Comparison of ENCODE assay signal across 9 mouse cellular contexts in genomic region chr1:36683810-36684467, GRCm38 (mm10). TPM values are rescaled to one million over a fixed set of nuclear protein-coding genes. Genes with fewer than 3 reads are reported as not detected.
DNase-seq lines count a peak whose midpoint lies in the region; ATAC-seq and TF ChIP-seq lines count a peak whose summit lies in the region.
"Had no signal": no experiment of that assay in that cellular context is flagged by ENCODE, and none has a peak within 500 bp of the region (broad histone marks: within the 10 kb centered on the region; RNA-seq: fewer than 3 reads in every experiment).

No protein-coding gene starts in this region.

- peak; percentile 79 for ATAC-seq in erythroblast, adult 5-6 weeks (replicated peaks; ENCODE audit: low FRiP score, poor library complexity, severe bottlenecking)
- peak; percentile 85; the same call in 1 of the 2 replicates for ATAC-seq in heart, embryonic 16.5 days (replicated peaks; ENCODE audit: extremely low read depth, insufficient read depth, low FRiP score)
- ATAC-seq in liver, embryonic 14.5 days (ENCODE audit: insufficient read depth) = peak; percentile 66; the same call in 1 of the 2 replicates
- peak; percentile 82 for ATAC-seq in neural tube, embryonic 13.5 days (ENCODE audit: low read depth)
- peak; percentile 85 for ATAC-seq in stomach, postnatal 0 days (ENCODE audit: low FRiP score, low TSS enrichment)

- H3K27ac ChIP-seq in bone marrow macrophage, adult 2 months (ENCODE audit: insufficient read depth, low read depth, low read length) = no peak overlapping the region
- no peak overlapping the region for H3K27ac ChIP-seq in heart, embryonic 16.5 days (ENCODE audit: low read length)
- H3K27ac ChIP-seq in liver, embryonic 14.5 days = no peak overlapping the region
- H3K27ac ChIP-seq in neural tube, embryonic 13.5 days (replicated peaks) = no peak overlapping the region
- H3K27ac ChIP-seq in stomach, postnatal 0 days (replicated peaks) = no peak overlapping the region
- H3K27ac ChIP-seq: embryonic facial prominence, embryonic 12.5 days had no signal

- TF ChIP-seq CTCF in bone marrow macrophage, adult 2 months (IDR thresholded peaks at IDR 0.05; ENCODE audit: low read depth, low read length) = peak; percentile 98
- peak; percentile 90 for TF ChIP-seq CTCF in liver, embryonic 14.5 days (IDR thresholded peaks at IDR 0.05; ENCODE audit: low read depth)
- TF ChIP-seq CTCF in stomach, postnatal 0 days (IDR thresholded peaks at IDR 0.05; ENCODE audit: low read depth) = peak; percentile 95

- no peak for TF ChIP-seq EP300 in liver, embryonic 14.5 days (IDR thresholded peaks at IDR 0.05; ENCODE audit: low read depth)
- no peak for TF ChIP-seq EP300 in stomach, postnatal 0 days (optimal IDR thresholded peaks at IDR 0.05)

- H3K4me2 ChIP-seq in heart, embryonic 16.5 days (ENCODE audit: low read depth, low read length) = no peak overlapping the region
- H3K4me2 ChIP-seq in liver, embryonic 14.5 days (ENCODE audit: low read depth) = no peak overlapping the region
- H3K4me2 ChIP-seq in neural tube, embryonic 13.5 days = no peak overlapping the region
- H3K4me2 ChIP-seq in stomach, postnatal 0 days (replicated peaks; ENCODE audit: low read depth) = no peak overlapping the region
- H3K4me2 ChIP-seq: embryonic facial prominence, embryonic 12.5 days had no signal

- H3K4me1 ChIP-seq in bone marrow macrophage, adult 2 months (ENCODE audit: control insufficient read depth, insufficient read depth, low read length) = no peaks in the 10 kb centered on the region
- H3K4me1 ChIP-seq in heart, embryonic 16.5 days (ENCODE audit: control insufficient read depth, insufficient read depth, low read length) = no peaks in the 10 kb centered on the region
- no peaks in the 10 kb centered on the region for H3K4me1 ChIP-seq in liver, embryonic 14.5 days (replicated peaks; ENCODE audit: control insufficient read depth in 2 of 2, insufficient read depth in 2 of 2, low read length in 1 of 2)
- H3K4me1 ChIP-seq in neural tube, embryonic 13.5 days (replicated peaks) = no peaks in the 10 kb centered on the region
- no peaks in the 10 kb centered on the region for H3K4me1 ChIP-seq in stomach, postnatal 0 days (replicated peaks; ENCODE audit: control insufficient read depth, insufficient read depth)
- H3K4me1 ChIP-seq: embryonic facial prominence, embryonic 12.5 days had no signal

- peak; percentile 84 for DNase-seq in CD4-positive, CD25-positive, alpha-beta regulatory T cell, adult 2 months (ENCODE audit: low read depth, low spot score)
- peak; percentile 88 to 92 for DNase-seq in kidney, postnatal 36 days
- DNase-seq in liver, embryonic 14.5 days (ENCODE audit: low read depth in 3 of 3, low spot score in 3 of 3) = peak; percentile 44 to 55 (median 49)
- DNase-seq in stomach, postnatal 0 days (ENCODE audit: low spot score) = peak; percentile 82

- H3K9me3 ChIP-seq in heart, embryonic 16.5 days (replicated peaks; ENCODE audit: control insufficient read depth, low read length) = no peaks in the 10 kb centered on the region
- no peaks in the 10 kb centered on the region for H3K9me3 ChIP-seq in liver, embryonic 14.5 days (ENCODE audit: control insufficient read depth, low read length)
- no peaks in the 10 kb centered on the region for H3K9me3 ChIP-seq in neural tube, embryonic 13.5 days
- H3K9me3 ChIP-seq in stomach, postnatal 0 days (ENCODE audit: control insufficient read depth, low read length) = no peaks in the 10 kb centered on the region
- H3K9me3 ChIP-seq: embryonic facial prominence, embryonic 12.5 days had no signal

- WGBS in heart, embryonic 16.5 days = 11% methylated on average over 13 of the region's 13 CpGs
- WGBS in liver, embryonic 14.5 days (ENCODE audit: insufficient replicate concordance) = 10% methylated on average over 13 of the region's 13 CpGs
- WGBS in neural tube, embryonic 13.5 days = 13% methylated on average over 13 of the region's 13 CpGs
- WGBS in stomach, postnatal 0 days = 8% methylated on average over 13 of the region's 13 CpGs

- H3K4me3 ChIP-seq in bone marrow macrophage, adult 2 months (ENCODE audit: insufficient read depth, low read length) = no peak overlapping the region
- H3K4me3 ChIP-seq in heart, embryonic 16.5 days (ENCODE audit: low read length) = no peak overlapping the region
- H3K4me3 ChIP-seq in liver, embryonic 14.5 days (ENCODE audit: insufficient read depth in 1 of 2, low read depth in 2 of 2, low read length in 2 of 2) = no peak overlapping the region
- H3K4me3 ChIP-seq in neural tube, embryonic 13.5 days = no peak overlapping the region
- H3K4me3 ChIP-seq in stomach, postnatal 0 days (ENCODE audit: low read depth, low read length) = no peak overlapping the region
- H3K4me3 ChIP-seq: embryonic facial prominence, embryonic 12.5 days had no signal

- no peaks in the 10 kb centered on the region for H3K36me3 ChIP-seq in heart, embryonic 16.5 days (ENCODE audit: control insufficient read depth, insufficient read depth)
- H3K36me3 ChIP-seq in liver, embryonic 14.5 days (replicated peaks; ENCODE audit: control insufficient read depth, insufficient read depth, low read depth) = no peaks in the 10 kb centered on the region
- no peaks in the 10 kb centered on the region for H3K36me3 ChIP-seq in neural tube, embryonic 13.5 days
- H3K36me3 ChIP-seq in stomach, postnatal 0 days (ENCODE audit: control insufficient read depth, insufficient read depth, low read length) = no peaks in the 10 kb centered on the region
- H3K36me3 ChIP-seq: embryonic facial prominence, embryonic 12.5 days had no signal

- H3K27me3 ChIP-seq in heart, embryonic 16.5 days (ENCODE audit: control insufficient read depth, insufficient read depth, low read length) = no peaks in the 10 kb centered on the region
- H3K27me3 ChIP-seq in liver, embryonic 14.5 days (ENCODE audit: control insufficient read depth, insufficient read depth, low read length) = no peaks in the 10 kb centered on the region
- no peaks in the 10 kb centered on the region; the same call in 1 of the 2 replicates for H3K27me3 ChIP-seq in neural tube, embryonic 13.5 days
- H3K27me3 ChIP-seq in stomach, postnatal 0 days (ENCODE audit: control insufficient read depth, insufficient read depth, low read length) = no peaks in the 10 kb centered on the region
- H3K27me3 ChIP-seq: embryonic facial prominence, embryonic 12.5 days had no signal

- no peak overlapping the region for H3K9ac ChIP-seq in heart, embryonic 16.5 days (ENCODE audit: low read length)
- H3K9ac ChIP-seq in liver, embryonic 14.5 days (replicated peaks) = no peak overlapping the region
- no peak overlapping the region for H3K9ac ChIP-seq in neural tube, embryonic 13.5 days
- H3K9ac ChIP-seq in stomach, postnatal 0 days (ENCODE audit: low read length) = 0 out of 2 replicates have a peak overlapping the region, but pooled peaks have one; percentile 13
- H3K9ac ChIP-seq: embryonic facial prominence, embryonic 12.5 days had no signal

- TF ChIP-seq POLR2A in bone marrow macrophage, adult 2 months (IDR thresholded peaks at IDR 0.05; ENCODE audit: borderline replicate concordance, low read depth, low read length) = no peak

RNA-seq across cellular contexts. Expression of gene Fam178b, which starts 1.0 kb away (rescaled TPM):
- not detected in 2 replicates for polyA plus RNA-seq in bone marrow macrophage, adult 2 months (2012; ENCODE audit: insufficient read depth, insufficient read length, missing spikeins)
- total RNA-seq in erythroblast, adult 5-6 weeks (2015; ENCODE audit: low replicate concordance) = not detected in 2 replicates
- total RNA-seq in erythroblast, adult 5-6 weeks (2017; ENCODE audit: low replicate concordance) = not detected in 2 replicates
- 0.62 and 1.6 TPM in 2 replicates for polyA plus RNA-seq in heart, embryonic 16.5 days (2015; fragmentation: Nextera tagmentation; extraction: Ambion mirVana)
- 0.21 TPM in 2 replicates for polyA plus RNA-seq in liver, embryonic 14.5 days (2012; rRNA removed)
- 0.27 TPM in 1 of 2 replicates, not detected in the other for polyA plus RNA-seq in liver, embryonic 14.5 days (2014; fragmentation: Nextera tagmentation; extraction: Ambion mirVana)
- 0.24 TPM in 1 of 2 replicates, not detected in the other for polyA plus RNA-seq in neural tube, embryonic 13.5 days (2015; fragmentation: Nextera tagmentation; extraction: Ambion mirVana)
- 0.59 and 0.77 TPM in 2 replicates for polyA plus RNA-seq in stomach, postnatal 0 days (2015; fragmentation: Nextera tagmentation; extraction: Ambion mirVana)

RNA-seq across cellular contexts. Expression of gene Cox5b, which starts 7.3 kb away (rescaled TPM):
- polyA plus RNA-seq in bone marrow macrophage, adult 2 months (2012; ENCODE audit: insufficient read depth, insufficient read length, missing spikeins) = 491 and 523 TPM in 2 replicates
- total RNA-seq in erythroblast, adult 5-6 weeks (2015; ENCODE audit: low replicate concordance) = 131 and 231 TPM in 2 replicates
- 82.2 and 158 TPM in 2 replicates for total RNA-seq in erythroblast, adult 5-6 weeks (2017; ENCODE audit: low replicate concordance)
- polyA plus RNA-seq in heart, embryonic 16.5 days (2015; fragmentation: Nextera tagmentation; extraction: Ambion mirVana) = 1,342 and 1,400 TPM in 2 replicates
- 179 and 292 TPM in 2 replicates for polyA plus RNA-seq in liver, embryonic 14.5 days (2012; rRNA removed)
- polyA plus RNA-seq in liver, embryonic 14.5 days (2014; fragmentation: Nextera tagmentation; extraction: Ambion mirVana) = 515 and 525 TPM in 2 replicates
- polyA plus RNA-seq in neural tube, embryonic 13.5 days (2015; fragmentation: Nextera tagmentation; extraction: Ambion mirVana) = 697 and 709 TPM in 2 replicates
- polyA plus RNA-seq in stomach, postnatal 0 days (2015; fragmentation: Nextera tagmentation; extraction: Ambion mirVana) = 829 and 834 TPM in 2 replicates

RNA-seq across cellular contexts. Expression of gene 4933424G06Rik, which starts 26.0 kb away (rescaled TPM):
- polyA plus RNA-seq in bone marrow macrophage, adult 2 months (2012; ENCODE audit: insufficient read depth, insufficient read length, missing spikeins) = not detected in 2 replicates
- not detected in 2 replicates for total RNA-seq in erythroblast, adult 5-6 weeks (2015; ENCODE audit: low replicate concordance)
- not detected in 2 replicates for total RNA-seq in erythroblast, adult 5-6 weeks (2017; ENCODE audit: low replicate concordance)
- polyA plus RNA-seq in heart, embryonic 16.5 days (2015; fragmentation: Nextera tagmentation; extraction: Ambion mirVana) = not detected in 2 replicates
- not detected in 2 replicates for polyA plus RNA-seq in liver, embryonic 14.5 days (2012; rRNA removed)
- polyA plus RNA-seq in liver, embryonic 14.5 days (2014; fragmentation: Nextera tagmentation; extraction: Ambion mirVana) = not detected in 2 replicates
- polyA plus RNA-seq in neural tube, embryonic 13.5 days (2015; fragmentation: Nextera tagmentation; extraction: Ambion mirVana) = 0.36 and 0.66 TPM in 2 replicates
- 0.16 TPM in 1 of 2 replicates, not detected in the other for polyA plus RNA-seq in stomach, postnatal 0 days (2015; fragmentation: Nextera tagmentation; extraction: Ambion mirVana)
- polyA plus RNA-seq: embryonic facial prominence, embryonic 12.5 days had no signal

RNA-seq across cellular contexts. Expression of gene Actr1b, which starts 30.3 kb away (rescaled TPM):
- 41.9 and 43.7 TPM in 2 replicates for polyA plus RNA-seq in bone marrow macrophage, adult 2 months (2012; ENCODE audit: insufficient read depth, insufficient read length, missing spikeins)
- 3.6 and 4.2 TPM in 2 replicates for total RNA-seq in erythroblast, adult 5-6 weeks (2015; ENCODE audit: low replicate concordance)
- 6.2 and 9.6 TPM in 2 replicates for total RNA-seq in erythroblast, adult 5-6 weeks (2017; ENCODE audit: low replicate concordance)
- 85.2 and 96.6 TPM in 2 replicates for polyA plus RNA-seq in heart, embryonic 16.5 days (2015; fragmentation: Nextera tagmentation; extraction: Ambion mirVana)
- polyA plus RNA-seq in liver, embryonic 14.5 days (2012; rRNA removed) = 20.7 and 27.5 TPM in 2 replicates
- 21.4 and 22.2 TPM in 2 replicates for polyA plus RNA-seq in liver, embryonic 14.5 days (2014; fragmentation: Nextera tagmentation; extraction: Ambion mirVana)
- 120 and 126 TPM in 2 replicates for polyA plus RNA-seq in neural tube, embryonic 13.5 days (2015; fragmentation: Nextera tagmentation; extraction: Ambion mirVana)
- 60.5 and 62.2 TPM in 2 replicates for polyA plus RNA-seq in stomach, postnatal 0 days (2015; fragmentation: Nextera tagmentation; extraction: Ambion mirVana)
